Mouse (Mus musculus) adrenal gland, postnatal 14 days (tissue): ENCODE measurements around the gene Defb10. TPM values are rescaled to one million over a fixed set of nuclear protein-coding genes. Genes with fewer than 3 reads are reported as not detected.
"Not testable (repeated sequence)": the region's sequence is repeated elsewhere in the genome, so short reads cannot be mapped to it uniquely, and the experiment has no call there.

Experiments
- DNase-seq: peaks from one replicate; pipeline ENCODE4 v3.0.0; 2021; ENCODE audit warnings: mixed read lengths
- long read RNA-seq, 2 experiments: library from polyadenylated mRNA; stranded (forward); transcript quantifications; one replicate each; pipeline ENCODE4 v2.0.0; 2021
- total RNA-seq: library from RNA; stranded (reverse); gene quantifications from 2 replicates; pipeline ENCODE4 v1.2.3, GENCODE M21; 2021

Gene Defb10
- total RNA-seq: not detected in 2 replicates
- long read RNA-seq, experiment 1: 0 reads
- long read RNA-seq, experiment 2: 0 reads

- not testable (repeated sequence) for DNase-seq
Observed at GRCm38 (mm10) chr8:21858586-21858985, at the start of gene Defb10. Gene Defb10, plus strand, starts transcription at chr8:21858901.

- DNase-seq: not testable (repeated sequence)
Observed at GRCm38 (mm10) chr8:21885321-21885720, 26.6 kb downstream of the Defb10 start, which contains the start of gene Defb9. Gene Defb9, minus strand, starts transcription at chr8:21885421.

DNA sequence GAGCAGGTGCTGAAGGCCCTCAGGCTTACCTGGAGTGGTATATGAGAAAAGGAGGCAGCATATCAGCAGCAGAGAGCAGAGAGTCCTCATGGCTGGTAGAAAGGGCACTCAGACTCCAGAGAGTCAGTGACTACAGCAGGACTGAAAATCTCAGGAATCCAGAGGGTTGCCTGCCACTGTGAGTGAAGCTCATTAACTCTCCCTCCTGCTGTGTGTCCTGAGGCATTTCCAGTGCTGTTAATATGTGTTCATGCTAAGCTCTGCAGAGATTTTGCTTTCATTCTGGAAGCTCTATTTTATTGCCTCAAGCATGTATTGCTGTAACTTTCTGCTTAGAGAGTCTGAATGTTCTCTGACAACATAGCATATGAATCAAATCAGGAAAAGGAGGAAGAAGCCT lies 47.6 kb downstream of the Defb10 start, which contains the start of gene Defb11:
Gene Defb11, minus strand, starts transcription at position 123 of the 400 bp plus-strand sequence.
- DNase-seq: not testable (repeated sequence)

Other genes with a start within 250 kb of the Defb10 start
- not detected in 2 replicates for gene Defa26, start 240.7 kb upstream of the Defb10 start, total RNA-seq
- gene Defa17, start 203.1 kb upstream of the Defb10 start, total RNA-seq: not detected in 2 replicates
- gene Defa34, start 193.1 kb upstream of the Defb10 start, total RNA-seq: not detected in 2 replicates
- not detected in 2 replicates for gene AY761184, start 155.3 kb upstream of the Defb10 start, total RNA-seq
- not detected in 2 replicates for gene Defa24, start 124.4 kb upstream of the Defb10 start, total RNA-seq
- gene Defb50, start 35.4 kb upstream of the Defb10 start, total RNA-seq: not detected in 2 replicates
- not detected in 2 replicates for gene Defb2, start 19.0 kb upstream of the Defb10 start, total RNA-seq
- gene Defb9, start 26.5 kb downstream of the Defb10 start, total RNA-seq: not detected in 2 replicates
- gene Defb11, start 47.5 kb downstream of the Defb10 start, total RNA-seq: not detected in 2 replicates
- not detected in 2 replicates for gene Defb15, start 73.8 kb downstream of the Defb10 start, total RNA-seq
- gene Defb35, start 79.5 kb downstream of the Defb10 start, total RNA-seq: not detected in 2 replicates
- not detected in 2 replicates for gene Defb13, start 87.9 kb downstream of the Defb10 start, total RNA-seq
- gene Fam90a1a, start 99.8 kb downstream of the Defb10 start, total RNA-seq: not detected in 2 replicates
- gene Ccdc70, start 110.9 kb downstream of the Defb10 start, total RNA-seq: not detected in 2 replicates
- gene Atp7b, start 201.4 kb downstream of the Defb10 start, total RNA-seq: 2.2 and 3.0 TPM in 2 replicates
- 34.3 and 34.6 TPM in 2 replicates for gene Alg11, start 201.8 kb downstream of the Defb10 start, total RNA-seq